Mouse (Mus musculus): ENCODE measurements around the gene Dnajc3.

DNA sequence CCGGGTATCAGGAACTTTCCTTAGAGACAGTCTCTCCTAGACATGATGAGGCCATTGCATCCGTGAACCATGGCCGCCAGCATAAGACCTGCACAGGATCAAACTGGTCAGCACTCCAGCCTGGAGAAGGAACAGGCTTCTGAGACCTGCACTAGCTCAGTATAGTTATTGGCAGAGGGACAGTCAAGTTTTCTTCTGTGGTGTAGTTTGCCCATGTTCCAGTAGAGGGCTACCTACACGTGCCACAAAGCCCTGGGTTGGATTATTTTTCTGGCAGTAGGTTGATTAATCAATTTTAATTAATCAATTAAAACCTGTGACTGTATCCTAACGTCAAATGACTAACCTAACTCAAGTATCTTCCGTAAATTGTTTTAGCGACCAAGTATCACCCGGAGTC lies 18.8 kb upstream of the Dnajc3 start:
- TF ChIP-seq CTCF (IDR thresholded peaks at IDR 0.05 in 2 of 3, conservative IDR thresholded peaks at IDR 0.05 in 1 of 3; ENCODE audit: control insufficient read depth in 1 of 3, insufficient read depth in 1 of 3, low read depth in 2 of 3, low read length in 3 of 3, poor library complexity in 1 of 3, severe bottlenecking in 1 of 3): peak in 2 of 3 experiments; percentile 39 to 47; a peak in 4 of 6 replicates
- no peak for TF ChIP-seq POLR2AphosphoS5 (IDR thresholded peaks at IDR 0.05; ENCODE audit: borderline replicate concordance, low read depth, low read length)
- 0 out of 2 replicates have a peak, but pooled peaks have one; percentile 48 for TF ChIP-seq MYC (IDR thresholded peaks at IDR 0.05; ENCODE audit: low read depth, low read length)
- no peak for TF ChIP-seq NELFE (IDR thresholded peaks at IDR 0.05; ENCODE audit: low read depth, low read length)
- TF ChIP-seq GABPA (IDR thresholded peaks at IDR 0.05; ENCODE audit: low read depth, low read length): no peak
- no peak for TF ChIP-seq USF1 (IDR thresholded peaks at IDR 0.05; ENCODE audit: low read depth, low read length)
- no peak for TF ChIP-seq MAFK (IDR thresholded peaks at IDR 0.05; ENCODE audit: borderline replicate concordance, low read depth, low read length)
- no peak for TF ChIP-seq RCOR1 (IDR thresholded peaks at IDR 0.05; ENCODE audit: low read depth, low read length)
- no peak for TF ChIP-seq CHD1 (IDR thresholded peaks at IDR 0.05; ENCODE audit: low read depth, low read length)
